Mouse (Mus musculus): ENCODE measurements at regions not wholly inside any gene's neighbourhood (a gene's known extent, or its start where the extent isn't known, plus 50 kb on each side); places are given as distances from the start of the nearest gene placed in this dataset.

DNA sequence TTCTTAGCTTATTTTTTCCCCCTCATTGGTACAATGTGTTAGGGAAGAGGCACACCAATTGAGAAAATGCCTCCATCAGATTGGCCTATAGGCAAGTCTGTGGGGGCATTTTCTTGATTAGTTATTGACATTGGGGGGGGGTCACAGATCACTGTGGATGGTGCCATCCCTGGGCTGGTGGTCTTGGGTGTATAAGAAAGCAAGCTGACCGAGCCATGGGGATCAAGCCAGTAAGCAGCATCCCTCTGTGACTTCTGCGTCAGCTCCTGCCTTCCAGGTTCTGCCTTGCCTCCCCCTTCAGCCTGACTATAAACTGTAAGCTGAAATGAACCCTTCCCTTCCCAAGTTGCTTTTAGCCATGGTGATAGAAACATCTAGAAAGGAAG is 71.5 kb upstream of the Parp11 start:
- Histone ChIP-seq H3ac (ENCODE audit: control insufficient read depth, insufficient read length, low read depth) (no peak overlapping the region), H3K36me3 (ENCODE audit: control insufficient read depth, insufficient read depth) (no peaks in the 10 kb centered on the region)
- TF ChIP-seq MYOG (IDR thresholded peaks at IDR 0.05; ENCODE audit: control insufficient read depth, extremely low read depth, insufficient read length) (no peak), CEBPB (IDR thresholded peaks at IDR 0.05; ENCODE audit: low read depth) (no peak), USF1 (IDR thresholded peaks at IDR 0.05; ENCODE audit: low read depth) (no peak), MYOD1 (IDR thresholded peaks at IDR 0.05; ENCODE audit: control insufficient read depth, insufficient read length, low read depth) (no peak), CTCF (IDR thresholded peaks at IDR 0.05; ENCODE audit: control insufficient read depth, insufficient read depth, insufficient read length) (no peak), FOSL1 (IDR thresholded peaks at IDR 0.05; ENCODE audit: insufficient read depth, low read length, poor library complexity, severe bottlenecking) (no peak), MAX (IDR thresholded peaks at IDR 0.05) (no peak)

DNA sequence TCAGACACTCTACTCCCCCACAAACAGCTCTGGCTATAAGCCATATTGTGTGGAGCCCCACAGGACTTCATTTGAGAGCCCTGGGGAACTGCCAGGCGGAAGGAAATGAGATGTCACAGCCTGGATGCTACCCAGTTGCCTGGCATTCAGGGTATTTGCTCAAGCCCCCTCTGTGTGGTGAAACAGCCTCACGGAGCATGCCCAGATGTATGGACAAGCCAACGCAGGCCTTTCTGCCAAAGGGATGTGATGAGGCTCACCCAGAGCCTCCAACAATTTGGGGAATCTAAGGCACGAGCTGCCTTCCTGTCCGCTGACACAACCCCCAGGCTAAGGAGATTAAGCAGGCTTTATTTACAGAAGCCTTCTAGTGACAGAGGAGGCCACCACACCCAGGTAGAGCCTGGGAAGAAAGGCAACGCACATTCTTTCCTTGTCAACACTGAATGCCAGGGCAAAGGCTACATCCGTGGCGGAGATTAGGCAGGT is 70.9 kb upstream of the Parp11 start:
- Histone ChIP-seq H3K79me3 (ENCODE audit: low read depth) (no peaks in the 10 kb centered on the region), H3K4me3 (ENCODE audit: insufficient read depth, poor library complexity, severe bottlenecking) (no peak overlapping the region), H3ac (ENCODE audit: control insufficient read depth, insufficient read length, low read depth) (no peak overlapping the region), H3K79me2 (ENCODE audit: control insufficient read depth, insufficient read depth) (no peaks in the 10 kb centered on the region), H3K36me3 (ENCODE audit: control insufficient read depth, insufficient read depth) (no peaks in the 10 kb centered on the region), H3K27me3 (ENCODE audit: control insufficient read depth, insufficient read depth, insufficient read length) (no peaks in the 10 kb centered on the region)
- TF ChIP-seq FOSL1 (IDR thresholded peaks at IDR 0.05; ENCODE audit: insufficient read depth, low read length, poor library complexity, severe bottlenecking) (no peak), CEBPB (IDR thresholded peaks at IDR 0.05; ENCODE audit: low read depth) (no peak), MYOD1 (IDR thresholded peaks at IDR 0.05; ENCODE audit: control insufficient read depth, insufficient read length, low read depth) (no peak), CTCF (IDR thresholded peaks at IDR 0.05; ENCODE audit: control insufficient read depth, insufficient read depth, insufficient read length) (no peak), MYOG (IDR thresholded peaks at IDR 0.05; ENCODE audit: control insufficient read depth, extremely low read depth, insufficient read length) (no peak), USF1 (IDR thresholded peaks at IDR 0.05; ENCODE audit: low read depth) (no peak), MAX (IDR thresholded peaks at IDR 0.05) (no peak)

More for the DNA sequence above, 71.5 kb upstream of the Parp11 start:
- Histone ChIP-seq H3K4me3 (ENCODE audit: insufficient read depth, poor library complexity, severe bottlenecking) (no peak overlapping the region), H3K27me3 (ENCODE audit: control insufficient read depth, insufficient read depth, insufficient read length) (no peaks in the 10 kb centered on the region), H3K79me3 (ENCODE audit: low read depth) (no peaks in the 10 kb centered on the region), H3K79me2 (ENCODE audit: control insufficient read depth, insufficient read depth) (no peaks in the 10 kb centered on the region)

DNA sequence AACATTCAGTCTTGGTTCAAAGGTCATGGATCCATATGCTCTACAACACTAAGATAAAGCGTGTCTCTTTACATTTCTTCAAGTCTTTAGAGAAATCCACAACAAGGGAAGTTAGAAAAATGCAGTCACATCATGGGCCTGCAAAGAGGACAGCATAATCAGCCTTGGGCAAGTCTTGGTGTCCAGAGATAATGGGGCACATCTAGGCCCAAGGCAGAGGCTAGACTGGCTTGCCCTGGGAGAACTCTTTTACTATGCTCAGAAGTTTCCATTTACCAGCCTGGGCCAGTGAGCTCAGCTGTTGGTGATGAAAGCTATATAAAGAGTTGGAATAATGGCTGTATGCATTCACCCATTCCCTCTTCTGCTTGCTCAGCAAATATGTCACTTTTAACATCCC is 67.9 kb upstream of the Parp11 start:
- H3ac ChIP-seq (ENCODE audit: control insufficient read depth, insufficient read length, low read depth): no peak overlapping the region
- H3K36me3 ChIP-seq (ENCODE audit: control insufficient read depth, insufficient read depth): no peaks in the 10 kb centered on the region
- no peak overlapping the region for H3K4me3 ChIP-seq (ENCODE audit: insufficient read depth, poor library complexity, severe bottlenecking)
- H3K79me3 ChIP-seq (ENCODE audit: low read depth): no peaks in the 10 kb centered on the region
- TF ChIP-seq FOSL1 (IDR thresholded peaks at IDR 0.05; ENCODE audit: insufficient read depth, low read length, poor library complexity, severe bottlenecking) (no peak), USF1 (IDR thresholded peaks at IDR 0.05; ENCODE audit: low read depth) (no peak), CEBPB (IDR thresholded peaks at IDR 0.05; ENCODE audit: low read depth) (no peak), MYOD1 (IDR thresholded peaks at IDR 0.05; ENCODE audit: control insufficient read depth, insufficient read length, low read depth) (no peak), MAX (IDR thresholded peaks at IDR 0.05) (no peak), CTCF (IDR thresholded peaks at IDR 0.05; ENCODE audit: control insufficient read depth, insufficient read depth, insufficient read length) (no peak), MYOG (IDR thresholded peaks at IDR 0.05; ENCODE audit: control insufficient read depth, extremely low read depth, insufficient read length) (no peak)
- H3K79me2 ChIP-seq (ENCODE audit: control insufficient read depth, insufficient read depth): no peaks in the 10 kb centered on the region
- H3K27me3 ChIP-seq (ENCODE audit: control insufficient read depth, insufficient read depth, insufficient read length): no peaks in the 10 kb centered on the region

DNA sequence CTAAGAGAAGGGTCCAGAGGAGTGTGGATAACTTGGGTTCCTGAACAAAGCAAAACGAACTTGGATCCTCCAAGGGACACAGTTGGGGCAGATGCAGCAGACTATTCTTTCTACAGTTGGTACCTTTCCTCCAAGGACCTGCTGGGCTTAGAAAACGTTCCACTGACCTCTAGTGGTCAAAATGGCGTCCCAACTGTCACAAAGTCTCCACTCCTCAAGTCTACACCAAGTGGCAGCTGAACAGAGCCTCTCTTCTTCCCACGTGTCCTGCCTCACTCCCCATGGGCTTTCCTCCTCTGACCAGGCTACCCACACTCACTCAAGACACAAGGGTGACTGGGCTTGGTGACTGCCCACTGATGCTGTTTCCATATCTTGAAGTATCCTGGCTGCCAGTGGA is 67.1 kb upstream of the Parp11 start:
- TF ChIP-seq CEBPB (IDR thresholded peaks at IDR 0.05; ENCODE audit: low read depth): no peak
- TF ChIP-seq CTCF (IDR thresholded peaks at IDR 0.05; ENCODE audit: control insufficient read depth, insufficient read depth, insufficient read length): peak; percentile 38
- Histone ChIP-seq H3K4me3 (ENCODE audit: insufficient read depth, poor library complexity, severe bottlenecking) (no peak overlapping the region), H3K79me2 (ENCODE audit: control insufficient read depth, insufficient read depth) (no peaks in the 10 kb centered on the region), H3K36me3 (ENCODE audit: control insufficient read depth, insufficient read depth) (no peaks in the 10 kb centered on the region), H3K27me3 (ENCODE audit: control insufficient read depth, insufficient read depth, insufficient read length) (no peaks in the 10 kb centered on the region), H3ac (ENCODE audit: control insufficient read depth, insufficient read length, low read depth) (no peak overlapping the region), H3K79me3 (ENCODE audit: low read depth) (no peaks in the 10 kb centered on the region)

DNA sequence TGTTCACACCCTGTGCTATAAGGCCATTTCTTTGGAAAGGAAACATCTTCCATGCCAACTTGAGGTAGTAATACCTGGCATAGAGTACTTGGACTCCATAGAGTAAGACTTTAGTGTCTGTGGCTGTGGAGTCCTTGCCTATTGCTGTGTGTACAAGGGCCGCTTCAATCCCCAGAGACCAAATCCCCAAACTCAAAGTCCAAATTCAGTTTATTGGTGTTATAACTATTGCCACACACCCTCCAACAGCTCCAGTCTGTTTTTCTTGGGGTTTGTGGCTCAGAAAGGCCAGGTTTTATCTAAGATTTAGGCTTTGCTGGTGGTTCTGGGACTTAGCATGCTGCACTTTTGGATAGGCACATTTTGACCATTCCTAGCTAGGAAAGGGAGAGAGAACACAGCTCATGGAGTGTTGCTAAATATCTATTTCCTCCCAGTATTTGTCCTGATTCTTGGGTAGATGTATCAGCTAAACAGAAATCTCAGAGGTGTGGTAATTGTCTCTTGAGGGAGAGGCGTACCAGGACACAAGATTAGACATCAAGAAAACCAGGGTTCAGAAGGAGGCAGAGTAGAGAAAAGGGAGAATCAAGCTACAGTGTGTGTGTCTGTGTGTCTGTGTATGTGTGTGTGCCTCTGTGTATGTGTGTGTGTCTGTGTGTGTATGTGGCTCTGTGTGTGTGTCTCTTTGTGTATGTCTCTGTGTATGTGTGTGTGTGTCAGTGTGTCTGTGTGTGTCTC is 65.3 kb upstream of the Parp11 start:
- no peak overlapping the region for H3K4me3 ChIP-seq (ENCODE audit: insufficient read depth, poor library complexity, severe bottlenecking)
- H3K79me2 ChIP-seq (ENCODE audit: control insufficient read depth, insufficient read depth): no peaks in the 10 kb centered on the region
- TF ChIP-seq USF1 (IDR thresholded peaks at IDR 0.05; ENCODE audit: low read depth) (no peak), MAX (IDR thresholded peaks at IDR 0.05) (no peak), MYOD1 (IDR thresholded peaks at IDR 0.05; ENCODE audit: control insufficient read depth, insufficient read length, low read depth) (no peak), CEBPB (IDR thresholded peaks at IDR 0.05; ENCODE audit: low read depth) (no peak), CTCF (IDR thresholded peaks at IDR 0.05; ENCODE audit: control insufficient read depth, insufficient read depth, insufficient read length) (no peak), MYOG (IDR thresholded peaks at IDR 0.05; ENCODE audit: control insufficient read depth, extremely low read depth, insufficient read length) (no peak), FOSL1 (IDR thresholded peaks at IDR 0.05; ENCODE audit: insufficient read depth, low read length, poor library complexity, severe bottlenecking) (no peak)
- H3K79me3 ChIP-seq (ENCODE audit: low read depth): no peaks in the 10 kb centered on the region
- no peaks in the 10 kb centered on the region for H3K36me3 ChIP-seq (ENCODE audit: control insufficient read depth, insufficient read depth)
- H3K27me3 ChIP-seq (ENCODE audit: control insufficient read depth, insufficient read depth, insufficient read length): no peaks in the 10 kb centered on the region
- no peak overlapping the region for H3ac ChIP-seq (ENCODE audit: control insufficient read depth, insufficient read length, low read depth)
